Mouse (Mus musculus) lung, postnatal 0 days (tissue): ENCODE measurements around the gene Cnn2.

Experiments used
- CTCF ChIP-seq: IDR thresholded peaks from 2 replicates; pipeline ENCODE4 v1.5.1; 2016; ENCODE audit warnings: antibody characterized with exemption, mild to moderate bottlenecking
- EP300 ChIP-seq: IDR thresholded peaks from 2 replicates; pipeline ENCODE4 v1.6.1; 2016; ENCODE audit warnings: antibody characterized with exemption, mild to moderate bottlenecking, control low read depth

- TF ChIP-seq EP300 = peak; percentile 44
- TF ChIP-seq CTCF = no peak
These were observed 47.3 kb downstream of the Cnn2 start for GRCm38 (mm10) chr10:80035686-80036085.
